Mouse (Mus musculus): ENCODE measurements around the gene Hoxc11. TPM values are rescaled to one million over a fixed set of nuclear protein-coding genes. Genes with fewer than 3 reads are reported as not detected.

Hoxc11 gene
- polyA plus RNA-seq, 1 experiment from 2014 or later: 2.9 TPM

DNA sequence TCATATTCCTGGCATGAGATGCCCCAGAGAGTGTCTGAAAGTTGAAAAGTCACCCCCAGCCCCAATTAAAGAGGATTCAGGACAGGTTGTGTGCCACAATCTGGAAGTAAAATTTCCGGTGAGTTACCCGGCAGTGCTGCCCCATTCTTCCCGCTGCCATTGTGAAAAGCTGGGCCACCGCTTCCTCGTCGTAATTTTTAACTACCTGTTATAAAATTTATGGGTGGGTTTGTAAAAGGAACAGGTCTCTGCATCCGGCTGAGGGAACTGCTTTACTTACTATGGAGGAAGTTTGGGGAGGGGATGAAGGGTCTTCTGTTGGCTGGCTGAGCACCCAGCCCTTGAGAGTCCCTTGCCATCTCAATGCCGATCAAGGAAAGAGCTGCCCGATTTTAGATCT lies 42.3 kb downstream of the Hoxc11 start:
- peak overlapping the region; percentile 47 for H3K4me2 ChIP-seq (replicated peaks; ENCODE audit: low read depth, low read length)
- peaks cover 18% of the 10 kb centered on the region for H3K27me3 ChIP-seq (ENCODE audit: control insufficient read depth, insufficient read depth, low read length)
- H3K9ac ChIP-seq (ENCODE audit: low read depth, low read length): peak overlapping the region; percentile 58
- 7% methylated on average over 9 of the region's 9 CpGs for WGBS
- H3K9me3 ChIP-seq (ENCODE audit: control insufficient read depth, low read length): no peaks in the 10 kb centered on the region
- peaks cover 44% of the 10 kb centered on the region; the same call in 1 of the 2 replicates for H3K4me1 ChIP-seq (ENCODE audit: control insufficient read depth, insufficient read depth, low read length)
- H3K27ac ChIP-seq (ENCODE audit: low read depth, low read length): peak overlapping the region; percentile 49; the same call in 1 of the 2 replicates
- H3K36me3 ChIP-seq (ENCODE audit: control insufficient read depth, insufficient read depth, low read length): no peaks in the 10 kb centered on the region
- no peak for ATAC-seq (ENCODE audit: low FRiP score, low TSS enrichment)
- peak overlapping the region; percentile 10; the same call in 1 of the 2 replicates for H3K4me3 ChIP-seq (ENCODE audit: low read length)

- peaks cover 12% of the 10 kb centered on the region for H3K27me3 ChIP-seq (ENCODE audit: control insufficient read depth, insufficient read depth, low read length)
- WGBS: 3% methylated on average over 3 of the region's 3 CpGs
- peak overlapping the region; percentile 89; the same call in 1 of the 2 replicates for H3K9ac ChIP-seq (ENCODE audit: low read depth, low read length)
- H3K9me3 ChIP-seq (ENCODE audit: control insufficient read depth, low read length): no peaks in the 10 kb centered on the region
- no peak for ATAC-seq (ENCODE audit: low FRiP score, low TSS enrichment)
- H3K4me1 ChIP-seq (ENCODE audit: control insufficient read depth, insufficient read depth, low read length): peaks cover 44% of the 10 kb centered on the region; the same call in 1 of the 2 replicates
- H3K36me3 ChIP-seq (ENCODE audit: control insufficient read depth, insufficient read depth, low read length): no peaks in the 10 kb centered on the region
- H3K4me3 ChIP-seq (ENCODE audit: low read length): peak overlapping the region; percentile 62
- peak overlapping the region; percentile 85 for H3K4me2 ChIP-seq (replicated peaks; ENCODE audit: low read depth, low read length)
- peak overlapping the region; percentile 95 for H3K27ac ChIP-seq (ENCODE audit: low read depth, low read length)
Observed at GRCm38 (mm10) chr15:102997431-102997830, 43.2 kb downstream of the Hoxc11 start.

DNA sequence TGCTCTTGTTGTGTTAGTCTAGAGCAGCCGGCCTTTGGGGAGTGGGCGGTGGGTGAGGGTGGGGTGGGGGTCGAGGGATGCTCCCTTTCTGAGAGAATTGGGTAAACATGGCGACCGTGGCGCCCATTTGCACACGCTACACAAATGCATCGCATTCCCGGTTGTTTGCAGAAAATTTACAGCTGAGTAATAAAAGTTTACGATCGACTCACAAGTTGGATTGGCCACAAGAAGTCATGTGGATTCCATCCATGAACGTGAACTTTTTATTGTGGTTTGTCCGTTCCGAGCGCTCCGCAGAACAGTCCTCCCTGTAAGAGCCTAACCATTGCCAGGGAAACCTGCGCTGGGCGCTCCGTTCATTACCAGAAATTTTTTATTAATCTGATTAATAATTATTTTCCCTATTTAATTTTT lies 43.7 kb downstream of the Hoxc11 start, which contains the start of gene Hoxc6:
Gene Hoxc6, plus strand, starts transcription at position 319 of the 417 bp plus-strand sequence.
- Histone ChIP-seq H3K27ac (ENCODE audit: low read depth, low read length) (peak within 1 kb of the TSS; percentile 95), H3K4me3 (ENCODE audit: low read length) (peak within 1 kb of the TSS; percentile 62), H3K36me3 (ENCODE audit: control insufficient read depth, insufficient read depth, low read length) (no peaks in the 10 kb centered on the region), H3K9ac (ENCODE audit: low read depth, low read length) (peak within 1 kb of the TSS; percentile 89), H3K27me3 (ENCODE audit: control insufficient read depth, insufficient read depth, low read length) (peaks cover 12% of the 10 kb centered on the region), H3K9me3 (ENCODE audit: control insufficient read depth, low read length) (no peaks in the 10 kb centered on the region), H3K4me1 (ENCODE audit: control insufficient read depth, insufficient read depth, low read length) (peaks cover 49% of the 10 kb centered on the region), H3K4me2 (replicated peaks; ENCODE audit: low read depth, low read length) (peak within 1 kb of the TSS; percentile 85)
- peak; percentile 65 for ATAC-seq (ENCODE audit: low FRiP score, low TSS enrichment)
- WGBS: under 1% methylated on average over 19 of the region's 19 CpGs

DNA sequence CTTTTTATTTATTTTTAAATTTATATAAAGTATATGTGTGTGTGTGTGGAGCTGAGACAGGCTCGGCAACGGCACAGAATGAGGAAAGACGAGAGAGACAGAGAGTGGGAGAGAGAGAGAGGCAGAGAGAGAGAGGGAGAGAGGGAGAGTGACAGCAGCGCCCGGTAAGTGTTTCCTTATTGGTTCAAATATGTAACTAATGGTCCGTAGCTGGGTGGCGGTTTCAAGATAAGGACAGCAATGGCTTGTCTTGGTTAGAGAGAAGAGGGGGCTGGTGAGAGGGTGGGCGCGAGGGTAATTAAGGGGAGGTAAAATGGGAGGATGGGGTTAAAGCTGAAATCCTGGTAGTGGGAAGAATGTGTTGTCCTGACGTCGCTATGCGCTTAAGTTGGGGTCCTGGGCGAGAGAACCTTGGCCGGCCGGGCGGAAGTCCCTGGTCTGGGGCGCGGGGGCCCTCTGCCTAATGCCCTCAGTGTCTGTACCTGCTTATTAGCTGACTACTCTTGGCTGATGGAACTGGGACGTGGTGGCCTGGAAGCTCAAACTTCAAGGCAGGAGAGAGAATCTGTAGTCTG lies 44.5 kb downstream of the Hoxc11 start:
- H3K9ac ChIP-seq (ENCODE audit: low read depth, low read length): peak overlapping the region; percentile 89
- peak; percentile 36 for ATAC-seq (ENCODE audit: low FRiP score, low TSS enrichment)
- peak overlapping the region; percentile 85 for H3K4me2 ChIP-seq (replicated peaks; ENCODE audit: low read depth, low read length)
- peaks cover 50% of the 10 kb centered on the region for H3K4me1 ChIP-seq (ENCODE audit: control insufficient read depth, insufficient read depth, low read length)
- peak overlapping the region; percentile 95 for H3K27ac ChIP-seq (ENCODE audit: low read depth, low read length)
- no peaks in the 10 kb centered on the region for H3K36me3 ChIP-seq (ENCODE audit: control insufficient read depth, insufficient read depth, low read length)
- under 1% methylated on average over 19 of the region's 19 CpGs for WGBS
- peak overlapping the region; percentile 62 for H3K4me3 ChIP-seq (ENCODE audit: low read length)
- no peaks in the 10 kb centered on the region for H3K9me3 ChIP-seq (ENCODE audit: control insufficient read depth, low read length)
- H3K27me3 ChIP-seq (ENCODE audit: control insufficient read depth, insufficient read depth, low read length): peaks cover 12% of the 10 kb centered on the region

GRCm38 (mm10) chr15:102999183-102999831 lies 45.1 kb downstream of the Hoxc11 start:
- H3K27ac ChIP-seq (ENCODE audit: low read depth, low read length): peak overlapping the region; percentile 95

GRCm38 (mm10) chr15:102999955-103000354 lies 45.7 kb downstream of the Hoxc11 start:
- peaks cover 12% of the 10 kb centered on the region for H3K27me3 ChIP-seq (ENCODE audit: control insufficient read depth, insufficient read depth, low read length)

More at GRCm38 (mm10) chr15:102999183-102999831, 45.1 kb downstream of the Hoxc11 start:
- Histone ChIP-seq H3K4me3 (ENCODE audit: low read length) (peak overlapping the region; percentile 62), H3K4me1 (ENCODE audit: control insufficient read depth, insufficient read depth, low read length) (peaks cover 55% of the 10 kb centered on the region), H3K36me3 (ENCODE audit: control insufficient read depth, insufficient read depth, low read length) (no peaks in the 10 kb centered on the region), H3K9me3 (ENCODE audit: control insufficient read depth, low read length) (no peaks in the 10 kb centered on the region), H3K27me3 (ENCODE audit: control insufficient read depth, insufficient read depth, low read length) (peaks cover 12% of the 10 kb centered on the region), H3K4me2 (replicated peaks; ENCODE audit: low read depth, low read length) (peak overlapping the region; percentile 85), H3K9ac (ENCODE audit: low read depth, low read length) (peak overlapping the region; percentile 89)
- 0% methylated on average over 32 of the region's 33 CpGs for WGBS
- peak; percentile 88 for ATAC-seq (ENCODE audit: low FRiP score, low TSS enrichment)

GRCm38 (mm10) chr15:103000501-103000901 lies 46.3 kb downstream of the Hoxc11 start:
- H3K4me3 ChIP-seq (ENCODE audit: low read length): peak overlapping the region; percentile 62
- H3K4me1 ChIP-seq (ENCODE audit: control insufficient read depth, insufficient read depth, low read length): peaks cover 57% of the 10 kb centered on the region
- peak overlapping the region; percentile 85 for H3K4me2 ChIP-seq (replicated peaks; ENCODE audit: low read depth, low read length)
- no peak for ATAC-seq (ENCODE audit: low FRiP score, low TSS enrichment)
- H3K27me3 ChIP-seq (ENCODE audit: control insufficient read depth, insufficient read depth, low read length): peaks cover 11% of the 10 kb centered on the region
- H3K9ac ChIP-seq (ENCODE audit: low read depth, low read length): peak overlapping the region; percentile 89
- no peaks in the 10 kb centered on the region for H3K9me3 ChIP-seq (ENCODE audit: control insufficient read depth, low read length)
- no peaks in the 10 kb centered on the region for H3K36me3 ChIP-seq (ENCODE audit: control insufficient read depth, insufficient read depth, low read length)
- 1% methylated on average over 24 of the region's 24 CpGs for WGBS
- peak overlapping the region; percentile 95 for H3K27ac ChIP-seq (ENCODE audit: low read depth, low read length)

More at GRCm38 (mm10) chr15:102999955-103000354, 45.7 kb downstream of the Hoxc11 start:
- peak overlapping the region; percentile 62 for H3K4me3 ChIP-seq (ENCODE audit: low read length)
- H3K4me1 ChIP-seq (ENCODE audit: control insufficient read depth, insufficient read depth, low read length): peaks cover 56% of the 10 kb centered on the region
- under 1% methylated on average over 11 of the region's 11 CpGs for WGBS
- peak overlapping the region; percentile 95 for H3K27ac ChIP-seq (ENCODE audit: low read depth, low read length)
- H3K36me3 ChIP-seq (ENCODE audit: control insufficient read depth, insufficient read depth, low read length): no peaks in the 10 kb centered on the region
- H3K4me2 ChIP-seq (replicated peaks; ENCODE audit: low read depth, low read length): peak overlapping the region; percentile 85
- no peaks in the 10 kb centered on the region for H3K9me3 ChIP-seq (ENCODE audit: control insufficient read depth, low read length)
- H3K9ac ChIP-seq (ENCODE audit: low read depth, low read length): peak overlapping the region; percentile 89
- ATAC-seq (ENCODE audit: low FRiP score, low TSS enrichment): peak; percentile 20; the same call in 1 of the 2 replicates

DNA sequence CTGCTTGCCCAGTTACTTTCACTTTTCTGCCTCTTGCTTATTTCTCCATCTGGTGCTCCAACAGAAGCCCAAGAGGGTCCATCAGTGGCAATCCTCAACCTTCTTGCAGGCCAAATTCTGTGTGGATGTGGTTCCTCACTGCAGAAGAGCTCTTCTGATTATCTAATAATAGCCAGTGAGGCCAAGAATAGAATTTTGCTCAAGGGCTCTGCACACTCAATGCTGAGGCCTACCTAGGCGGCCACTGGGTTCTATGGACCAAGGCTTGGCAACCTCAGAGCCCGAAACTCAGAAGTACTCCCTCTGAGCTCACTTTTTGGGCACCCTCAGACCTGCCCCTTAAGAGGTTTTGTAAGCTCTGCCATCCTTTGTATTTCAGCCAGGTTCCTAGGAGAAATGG lies 47.1 kb downstream of the Hoxc11 start:
- no peaks in the 10 kb centered on the region for H3K9me3 ChIP-seq (ENCODE audit: control insufficient read depth, low read length)
- ATAC-seq (ENCODE audit: low FRiP score, low TSS enrichment): no peak
- peak overlapping the region; percentile 75; the same call in 1 of the 2 replicates for H3K27ac ChIP-seq (ENCODE audit: low read depth, low read length)
- peak overlapping the region; percentile 85 for H3K4me2 ChIP-seq (replicated peaks; ENCODE audit: low read depth, low read length)
- no peaks in the 10 kb centered on the region for H3K36me3 ChIP-seq (ENCODE audit: control insufficient read depth, insufficient read depth, low read length)
- WGBS: 41% methylated on average over 2 of the region's 2 CpGs
- H3K9ac ChIP-seq (ENCODE audit: low read depth, low read length): peak overlapping the region; percentile 89
- H3K4me1 ChIP-seq (ENCODE audit: control insufficient read depth, insufficient read depth, low read length): peaks cover 61% of the 10 kb centered on the region
- peaks cover 9% of the 10 kb centered on the region for H3K27me3 ChIP-seq (ENCODE audit: control insufficient read depth, insufficient read depth, low read length)
- peak overlapping the region; percentile 62 for H3K4me3 ChIP-seq (ENCODE audit: low read length)

DNA sequence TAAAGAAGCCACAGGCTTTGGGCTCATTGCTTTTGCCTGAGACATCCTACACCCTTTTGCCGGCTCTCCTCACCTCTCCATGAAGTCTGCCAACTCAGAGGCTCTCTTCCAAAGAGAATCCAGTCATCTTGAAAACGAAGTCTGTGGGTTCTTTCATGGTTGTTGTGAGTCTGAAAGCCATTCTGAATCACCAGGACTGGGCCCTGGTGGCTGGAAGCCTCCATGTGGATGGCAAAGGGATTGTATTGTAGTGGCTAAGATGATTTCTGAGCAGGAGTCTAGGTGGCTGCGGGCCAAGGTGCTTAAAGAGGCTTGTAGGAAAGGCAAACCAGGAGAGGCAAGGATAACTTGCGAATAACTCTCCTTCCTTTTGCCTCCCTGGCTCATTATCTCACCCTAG lies 47.9 kb downstream of the Hoxc11 start:
- H3K36me3 ChIP-seq (ENCODE audit: control insufficient read depth, insufficient read depth, low read length): no peaks in the 10 kb centered on the region
- peak overlapping the region; percentile 75 for H3K27ac ChIP-seq (ENCODE audit: low read depth, low read length)
- peak overlapping the region; percentile 85 for H3K4me2 ChIP-seq (replicated peaks; ENCODE audit: low read depth, low read length)
- H3K9me3 ChIP-seq (ENCODE audit: control insufficient read depth, low read length): no peaks in the 10 kb centered on the region
- no peak for ATAC-seq (ENCODE audit: low FRiP score, low TSS enrichment)
- H3K27me3 ChIP-seq (ENCODE audit: control insufficient read depth, insufficient read depth, low read length): peaks cover 10% of the 10 kb centered on the region
- H3K9ac ChIP-seq (ENCODE audit: low read depth, low read length): peak overlapping the region; percentile 53
- H3K4me1 ChIP-seq (ENCODE audit: control insufficient read depth, insufficient read depth, low read length): peaks cover 60% of the 10 kb centered on the region
- H3K4me3 ChIP-seq (ENCODE audit: low read length): peak overlapping the region; percentile 62
- whole genome bisulfite sequencing: 15% methylated on average over 4 of the region's 4 CpGs
